Mouse (Mus musculus) lung, adult 2 months (tissue): Measurements from ENCODE around the gene Gm20388.

Source experiments
- CTCF ChIP-seq: fragments of 200-500 bp; IDR thresholded peaks from 2 replicates; pipeline ENCODE4 v1.5.1; 2011; ENCODE audit warnings: mild to moderate bottlenecking, low read length, control low read depth; ENCODE audit not compliant: insufficient read depth
- POLR2A ChIP-seq: fragments of 200-500 bp; IDR thresholded peaks from 2 replicates; pipeline ENCODE4 v1.6.1; 2011; ENCODE audit warnings: low read depth, mild to moderate bottlenecking, control low read depth, low read length, borderline replicate concordance; ENCODE audit errors: extremely low read depth

GRCm38 (mm10) chr8:119952282-119952681, 41.6 kb downstream of the Gm20388 start:
- TF ChIP-seq POLR2A = no peak
- no peak for TF ChIP-seq CTCF
